ENCODE assay signal across 24 mouse cellular contexts in genomic region chr3:105873451-105874445, GRCm38 (mm10). TPM values are rescaled to one million over a fixed set of nuclear protein-coding genes. Genes with fewer than 3 reads are reported as not detected.
"Had no signal": no experiment of that assay in that cellular context is flagged by ENCODE, and none has a peak within 500 bp of the region (broad histone marks: within the 10 kb centered on the region; RNA-seq: fewer than 3 reads in every experiment).

No protein-coding gene starts in this region.

- H3K27ac ChIP-seq: intestine, embryonic 15.5 days; left cerebral cortex, adult 2 months; liver, embryonic 14.5 days; lung, embryonic 15.5 days; midbrain, embryonic 12.5 days; midbrain, embryonic 15.5 days; neural tube, embryonic 13.5 days; stomach, embryonic 15.5 days had no signal

- H3K4me2 ChIP-seq: intestine, embryonic 15.5 days; lung, embryonic 15.5 days; midbrain, embryonic 12.5 days; midbrain, embryonic 15.5 days; neural tube, embryonic 13.5 days; stomach, embryonic 15.5 days had no signal

- DNase-seq: kidney, adult 18-20 months; kidney, postnatal 10 days; kidney, postnatal 36 days; layer of hippocampus, postnatal 36 days; lung, adult 18-20 months; lung, postnatal 14 days; lung, postnatal 4 days; retina, postnatal 1 day; right cerebral cortex, postnatal 25 days; spleen, adult 18-20 months; thymus, postnatal 25 days had no signal

- H3K4me3 ChIP-seq: intestine, embryonic 15.5 days; left cerebral cortex, adult 2 months; lung, embryonic 15.5 days; midbrain, embryonic 12.5 days; midbrain, embryonic 15.5 days; myocyte; neural tube, embryonic 13.5 days; stomach, embryonic 15.5 days had no signal

- H3K9ac ChIP-seq: intestine, embryonic 15.5 days; liver, embryonic 14.5 days; lung, embryonic 15.5 days; midbrain, embryonic 12.5 days; midbrain, embryonic 15.5 days; neural tube, embryonic 13.5 days; stomach, embryonic 15.5 days had no signal

- H3K36me3 ChIP-seq: intestine, embryonic 15.5 days; lung, embryonic 15.5 days; midbrain, embryonic 12.5 days; midbrain, embryonic 15.5 days; neural tube, embryonic 13.5 days; stomach, embryonic 15.5 days had no signal

- ATAC-seq: intestine, embryonic 15.5 days; midbrain, embryonic 15.5 days had no signal

- H3K4me1 ChIP-seq: midbrain, embryonic 12.5 days; midbrain, embryonic 15.5 days had no signal

- H3K9me3 ChIP-seq: intestine, embryonic 15.5 days; lung, embryonic 15.5 days; midbrain, embryonic 12.5 days; midbrain, embryonic 15.5 days; neural tube, embryonic 13.5 days; stomach, embryonic 15.5 days had no signal

- H3K27me3 ChIP-seq: intestine, embryonic 15.5 days; lung, embryonic 15.5 days; midbrain, embryonic 12.5 days; midbrain, embryonic 15.5 days; neural tube, embryonic 13.5 days; stomach, embryonic 15.5 days had no signal

RNA-seq across cellular contexts. Expression of gene Tmigd3, which starts 3.0 kb away (rescaled TPM):
- total RNA-seq: layer of hippocampus, postnatal 36 days; left cerebral cortex, postnatal 36 days; liver, adult 2 months; megakaryocyte-erythroid progenitor cell, adult 5-6 weeks; neutrophil, adult 5-6 weeks had no signal
- polyA plus RNA-seq: midbrain, embryonic 12.5 days; midbrain, embryonic 15.5 days; neural tube, embryonic 13.5 days had no signal

RNA-seq across cellular contexts. Expression of gene Adora3, which starts 3.1 kb away (rescaled TPM):
- total RNA-seq: megakaryocyte-erythroid progenitor cell, adult 5-6 weeks had no signal
- polyA plus RNA-seq: liver, adult 2 months; midbrain, embryonic 12.5 days; myocyte; neural tube, embryonic 13.5 days had no signal
